Mouse (Mus musculus): ENCODE results near the gene Fgfr2. TPM values are rescaled to one million over a fixed set of nuclear protein-coding genes. Genes with fewer than 3 reads are reported as not detected.

The Fgfr2 gene
- polyA plus RNA-seq, 1 experiment from 2014 or later: 92.0 TPM

GRCm38 (mm10) chr7:133094711-133095495 lies 28.2 kb downstream of the Fgfr2 start:
- DNase-seq (ENCODE audit: low spot score, missing footprints) (no peak), ATAC-seq (ENCODE audit: low FRiP score) (no peak)
- H3K36me3 ChIP-seq (ENCODE audit: control insufficient read depth, insufficient read depth, low read length): no peaks in the 10 kb centered on the region
- no peak overlapping the region for H3K27ac ChIP-seq (ENCODE audit: low read depth, low read length)
- no peak overlapping the region for H3K4me2 ChIP-seq
- 89% methylated on average over 9 of the region's 9 CpGs for WGBS
- H3K4me3 ChIP-seq (ENCODE audit: low read depth, low read length): no peak overlapping the region
- H3K27me3 ChIP-seq (ENCODE audit: control insufficient read depth, insufficient read depth, low read length): no peaks in the 10 kb centered on the region
- peaks cover 3% of the 10 kb centered on the region; the same call in 1 of the 2 replicates for H3K4me1 ChIP-seq (ENCODE audit: control insufficient read depth, insufficient read depth, low read length)
- no peaks in the 10 kb centered on the region for H3K9me3 ChIP-seq (ENCODE audit: control insufficient read depth, low read length)
- H3K9ac ChIP-seq (ENCODE audit: low read length): no peak overlapping the region

- no peak for ATAC-seq (ENCODE audit: low FRiP score)
- Histone ChIP-seq H3K9me3 (ENCODE audit: control insufficient read depth, low read length) (no peaks in the 10 kb centered on the region), H3K4me2 (no peak overlapping the region), H3K36me3 (ENCODE audit: control insufficient read depth, insufficient read depth, low read length) (no peaks in the 10 kb centered on the region), H3K4me3 (ENCODE audit: low read depth, low read length) (no peak overlapping the region), H3K4me1 (ENCODE audit: control insufficient read depth, insufficient read depth, low read length) (peaks cover 6% of the 10 kb centered on the region), H3K27me3 (ENCODE audit: control insufficient read depth, insufficient read depth, low read length) (no peaks in the 10 kb centered on the region), H3K9ac (ENCODE audit: low read length) (no peak overlapping the region), H3K27ac (ENCODE audit: low read depth, low read length) (no peak overlapping the region)
- no peak for DNase-seq (ENCODE audit: low spot score, missing footprints)
- 82% methylated on average over 3 of the region's 3 CpGs for WGBS
Observed at GRCm38 (mm10) chr7:133094161-133094560, 29.0 kb downstream of the Fgfr2 start.

DNA sequence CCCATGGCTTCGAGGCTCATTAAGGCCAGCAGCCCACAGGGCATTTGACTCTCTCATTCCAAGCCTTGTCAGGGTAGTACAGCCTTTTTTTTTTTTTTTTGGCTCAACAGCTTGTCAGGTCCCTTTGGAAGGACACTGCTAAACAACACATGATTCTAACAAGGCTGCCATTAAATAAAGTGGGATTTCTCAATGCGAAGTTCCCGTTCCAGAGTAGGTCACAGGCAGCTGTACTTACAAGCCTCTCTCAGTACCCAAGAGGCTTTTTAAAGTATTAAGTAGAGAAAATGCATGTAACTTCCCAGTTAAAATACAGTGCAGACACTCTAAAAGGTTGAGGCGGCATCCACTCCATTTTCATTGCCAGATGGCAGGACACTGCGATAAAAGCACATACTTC lies 29.4 kb downstream of the Fgfr2 start:
- ATAC-seq (ENCODE audit: low FRiP score): no peak
- WGBS: 91% methylated on average over 5 of the region's 5 CpGs
- Histone ChIP-seq H3K9me3 (ENCODE audit: control insufficient read depth, low read length) (no peaks in the 10 kb centered on the region), H3K27ac (ENCODE audit: low read depth, low read length) (no peak overlapping the region), H3K4me1 (ENCODE audit: control insufficient read depth, insufficient read depth, low read length) (peaks cover 6% of the 10 kb centered on the region), H3K4me2 (no peak overlapping the region), H3K9ac (ENCODE audit: low read length) (no peak overlapping the region), H3K27me3 (ENCODE audit: control insufficient read depth, insufficient read depth, low read length) (no peaks in the 10 kb centered on the region), H3K4me3 (ENCODE audit: low read depth, low read length) (no peak overlapping the region), H3K36me3 (ENCODE audit: control insufficient read depth, insufficient read depth, low read length) (no peaks in the 10 kb centered on the region)
- no peak for DNase-seq (ENCODE audit: low spot score, missing footprints)

- Histone ChIP-seq H3K4me2 (no peak overlapping the region), H3K36me3 (ENCODE audit: control insufficient read depth, insufficient read depth, low read length) (no peaks in the 10 kb centered on the region; the same call in 1 of the 2 replicates), H3K9me3 (ENCODE audit: control insufficient read depth, low read length) (no peaks in the 10 kb centered on the region), H3K27me3 (ENCODE audit: control insufficient read depth, insufficient read depth, low read length) (no peaks in the 10 kb centered on the region), H3K9ac (ENCODE audit: low read length) (no peak overlapping the region), H3K4me3 (ENCODE audit: low read depth, low read length) (no peak overlapping the region), H3K4me1 (ENCODE audit: control insufficient read depth, insufficient read depth, low read length) (peaks cover 6% of the 10 kb centered on the region), H3K27ac (ENCODE audit: low read depth, low read length) (no peak overlapping the region)
- no peak for ATAC-seq (ENCODE audit: low FRiP score)
- 87% methylated on average over 4 of the region's 4 CpGs for WGBS
- no peak for DNase-seq (ENCODE audit: low spot score, missing footprints)
Observed at GRCm38 (mm10) chr7:133090641-133091040, 32.5 kb downstream of the Fgfr2 start.

DNA sequence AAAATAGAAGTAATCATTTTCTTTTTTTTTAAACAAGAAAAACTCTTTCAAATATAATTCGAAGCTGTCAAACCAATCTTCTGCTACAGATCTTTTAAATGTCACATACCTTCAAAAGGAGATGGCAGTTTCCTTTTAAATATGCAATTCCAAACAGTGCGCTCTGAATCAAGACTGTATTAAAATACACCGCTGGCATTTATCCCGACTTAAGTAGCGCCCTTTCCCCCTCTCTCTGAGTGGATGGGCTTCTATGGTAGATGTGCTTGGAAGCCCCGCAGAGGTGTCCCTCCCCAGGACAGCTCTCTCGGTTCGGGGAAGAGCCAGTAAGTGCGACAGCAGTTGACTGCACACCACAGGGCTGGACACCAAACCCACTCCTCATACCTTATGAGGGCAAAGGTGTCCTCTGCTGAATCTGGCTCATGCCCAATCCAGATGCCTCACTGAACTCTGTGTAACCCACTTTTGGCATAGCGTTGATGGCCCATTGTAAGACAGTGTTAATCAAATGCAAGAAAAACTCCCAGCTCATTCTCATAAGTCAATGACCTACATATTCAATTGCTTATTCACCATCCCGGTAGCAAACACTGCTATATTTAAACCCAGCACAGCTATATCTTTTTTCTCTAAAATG lies 33.4 kb downstream of the Fgfr2 start:
- H3K4me2 ChIP-seq: no peak overlapping the region
- H3K9me3 ChIP-seq (ENCODE audit: control insufficient read depth, low read length): no peaks in the 10 kb centered on the region
- H3K36me3 ChIP-seq (ENCODE audit: control insufficient read depth, insufficient read depth, low read length): no peaks in the 10 kb centered on the region; the same call in 1 of the 2 replicates
- H3K4me3 ChIP-seq (ENCODE audit: low read depth, low read length): no peak overlapping the region
- ATAC-seq (ENCODE audit: low FRiP score): no peak
- no peaks in the 10 kb centered on the region for H3K27me3 ChIP-seq (ENCODE audit: control insufficient read depth, insufficient read depth, low read length)
- H3K9ac ChIP-seq (ENCODE audit: low read length): no peak overlapping the region
- no peak for DNase-seq (ENCODE audit: low spot score, missing footprints)
- 84% methylated on average over 11 of the region's 11 CpGs for WGBS
- peaks cover 6% of the 10 kb centered on the region for H3K4me1 ChIP-seq (ENCODE audit: control insufficient read depth, insufficient read depth, low read length)
- no peak overlapping the region for H3K27ac ChIP-seq (ENCODE audit: low read depth, low read length)

- DNase-seq (ENCODE audit: low spot score, missing footprints): no peak
- Histone ChIP-seq H3K36me3 (ENCODE audit: control insufficient read depth, insufficient read depth, low read length) (no peaks in the 10 kb centered on the region; the same call in 1 of the 2 replicates), H3K9ac (ENCODE audit: low read length) (no peak overlapping the region), H3K4me1 (ENCODE audit: control insufficient read depth, insufficient read depth, low read length) (peaks cover 6% of the 10 kb centered on the region), H3K9me3 (ENCODE audit: control insufficient read depth, low read length) (no peaks in the 10 kb centered on the region), H3K4me2 (no peak overlapping the region), H3K27me3 (ENCODE audit: control insufficient read depth, insufficient read depth, low read length) (no peaks in the 10 kb centered on the region), H3K4me3 (ENCODE audit: low read depth, low read length) (no peak overlapping the region), H3K27ac (ENCODE audit: low read depth, low read length) (no peak overlapping the region; the same call in 1 of the 2 replicates)
- no peak for ATAC-seq (ENCODE audit: low FRiP score)
- WGBS: 67% methylated on average over 11 of the region's 11 CpGs
Observed at GRCm38 (mm10) chr7:133088830-133089261, 34.3 kb downstream of the Fgfr2 start.

DNA sequence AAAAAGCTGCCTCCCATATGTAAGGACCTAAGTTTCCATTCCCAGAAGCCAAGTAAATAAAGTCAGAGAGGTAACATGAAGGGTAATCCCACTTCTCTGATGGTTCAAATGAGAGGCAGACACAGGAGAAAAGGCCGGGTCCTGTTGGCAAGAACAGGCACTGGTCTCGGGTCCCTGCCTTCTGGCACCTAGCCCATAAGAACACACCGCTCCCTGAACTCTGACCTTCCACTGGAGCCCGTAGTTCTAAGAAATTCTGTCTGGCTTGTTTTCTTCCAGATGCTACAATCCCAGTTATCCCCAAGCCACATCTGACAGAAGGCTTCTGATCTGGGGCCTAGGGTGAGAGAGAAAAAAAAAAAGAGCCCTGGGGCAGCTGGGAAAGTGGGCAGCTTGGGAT lies 34.7 kb downstream of the Fgfr2 start:
- WGBS: 80% methylated on average over 4 of the region's 4 CpGs
- Histone ChIP-seq H3K9me3 (ENCODE audit: control insufficient read depth, low read length) (no peaks in the 10 kb centered on the region), H3K9ac (ENCODE audit: low read length) (no peak overlapping the region), H3K36me3 (ENCODE audit: control insufficient read depth, insufficient read depth, low read length) (no peaks in the 10 kb centered on the region; the same call in 1 of the 2 replicates), H3K27me3 (ENCODE audit: control insufficient read depth, insufficient read depth, low read length) (no peaks in the 10 kb centered on the region), H3K4me2 (no peak overlapping the region), H3K27ac (ENCODE audit: low read depth, low read length) (no peak overlapping the region), H3K4me1 (ENCODE audit: control insufficient read depth, insufficient read depth, low read length) (peaks cover 6% of the 10 kb centered on the region), H3K4me3 (ENCODE audit: low read depth, low read length) (no peak overlapping the region)
- DNase-seq (ENCODE audit: low spot score, missing footprints): no peak
- no peak for ATAC-seq (ENCODE audit: low FRiP score)

GRCm38 (mm10) chr7:133085408-133085807 lies 37.7 kb downstream of the Fgfr2 start:
- no peak for ATAC-seq (ENCODE audit: low FRiP score)
- Histone ChIP-seq H3K4me1 (ENCODE audit: control insufficient read depth, insufficient read depth, low read length) (peaks cover 6% of the 10 kb centered on the region), H3K9ac (ENCODE audit: low read length) (no peak overlapping the region), H3K4me2 (no peak overlapping the region), H3K4me3 (ENCODE audit: low read depth, low read length) (no peak overlapping the region), H3K27me3 (ENCODE audit: control insufficient read depth, insufficient read depth, low read length) (no peaks in the 10 kb centered on the region), H3K9me3 (ENCODE audit: control insufficient read depth, low read length) (no peaks in the 10 kb centered on the region), H3K36me3 (ENCODE audit: control insufficient read depth, insufficient read depth, low read length) (no peaks in the 10 kb centered on the region; the same call in 1 of the 2 replicates), H3K27ac (ENCODE audit: low read depth, low read length) (no peak overlapping the region)
- WGBS: 96% methylated on average over 3 of the region's 3 CpGs
- no peak for DNase-seq (ENCODE audit: low spot score, missing footprints)

DNA sequence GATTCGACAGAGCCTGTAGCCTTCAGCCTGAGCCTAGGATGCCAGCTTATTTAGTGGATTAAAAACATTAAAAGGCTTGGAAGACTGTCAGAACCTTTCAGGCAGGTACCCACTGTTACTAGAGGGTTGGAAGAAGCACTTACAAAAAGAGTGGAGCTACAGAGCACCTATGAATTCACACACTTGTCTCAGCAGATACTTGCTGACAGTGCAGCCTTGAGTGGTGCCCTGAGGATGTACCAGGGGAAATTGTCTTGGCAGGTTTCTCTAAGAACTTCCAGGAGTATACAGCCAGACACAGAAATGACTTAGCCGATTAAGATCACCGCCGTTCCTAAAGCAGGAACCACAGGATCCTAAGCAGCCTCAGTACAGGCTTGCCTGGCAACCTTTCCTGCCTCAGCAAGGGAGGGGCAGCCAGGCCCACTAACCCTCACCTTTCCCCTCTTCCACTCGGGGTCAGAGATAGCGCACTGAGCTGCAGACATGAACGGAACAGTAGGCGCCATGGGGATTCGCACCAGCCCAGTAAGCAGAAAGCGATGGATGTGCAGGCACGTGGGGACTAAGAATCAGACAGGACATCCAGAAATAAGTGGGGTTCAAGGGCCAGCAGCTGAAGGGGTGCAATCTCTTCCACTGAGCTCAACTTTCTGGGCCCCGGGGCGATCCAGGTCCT lies 39.1 kb downstream of the Fgfr2 start:
- DNase-seq (ENCODE audit: low spot score, missing footprints): no peak
- Histone ChIP-seq H3K9ac (ENCODE audit: low read length) (no peak overlapping the region), H3K36me3 (ENCODE audit: control insufficient read depth, insufficient read depth, low read length) (no peaks in the 10 kb centered on the region; the same call in 1 of the 2 replicates), H3K4me2 (no peak overlapping the region), H3K27me3 (ENCODE audit: control insufficient read depth, insufficient read depth, low read length) (no peaks in the 10 kb centered on the region), H3K27ac (ENCODE audit: low read depth, low read length) (no peak overlapping the region), H3K4me1 (ENCODE audit: control insufficient read depth, insufficient read depth, low read length) (no peaks in the 10 kb centered on the region), H3K4me3 (ENCODE audit: low read depth, low read length) (no peak overlapping the region), H3K9me3 (ENCODE audit: control insufficient read depth, low read length) (no peaks in the 10 kb centered on the region)
- ATAC-seq (ENCODE audit: low FRiP score): no peak
- 89% methylated on average over 13 of the region's 13 CpGs for WGBS
